Mouse (Mus musculus): Measurements from ENCODE around the gene Trcg1.

Gene Trcg1

GRCm38 (mm10) chr9:57232341-57232940 lies 3.9 kb upstream of the Trcg1 start:
- in situ Hi-C loops (cut with MboI, MseI) = no loop called here

- in situ Hi-C loops (cut with MboI, MseI) = no loop called here
These were observed 3.2 kb upstream of the Trcg1 start for GRCm38 (mm10) chr9:57233142-57233541.

GRCm38 (mm10) chr9:57233767-57234166 lies 2.6 kb upstream of the Trcg1 start:
- in situ Hi-C loops (cut with MboI, MseI) = no loop called here

GRCm38 (mm10) chr9:57237705-57238104 lies 1.3 kb downstream of the Trcg1 start:
- in situ Hi-C loops (cut with MboI, MseI) = loop anchor here (5.0 kb wide), 1 partner anchor 55 kb away; no protein-coding TSS in a partner anchor

GRCm38 (mm10) chr9:57238220-57238619 lies 1.9 kb downstream of the Trcg1 start:
- in situ Hi-C loops (cut with MboI, MseI) = loop anchor here (5.0 kb wide), 1 partner anchor 56 kb away; no protein-coding TSS in a partner anchor

- in situ Hi-C loops (cut with MboI, MseI) = no loop called here
These were observed 4.8 kb downstream of the Trcg1 start for GRCm38 (mm10) chr9:57241111-57241510.

- in situ Hi-C loops (cut with MboI, MseI) = no loop called here
These were observed 6.6 kb downstream of the Trcg1 start for GRCm38 (mm10) chr9:57242916-57243315.

- in situ Hi-C loops (cut with MboI, MseI) = no loop called here
These were observed 7.8 kb downstream of the Trcg1 start for GRCm38 (mm10) chr9:57244106-57244685.

- in situ Hi-C loops (cut with MboI, MseI) = no loop called here
These were observed 10.1 kb downstream of the Trcg1 start for GRCm38 (mm10) chr9:57246482-57246881.

- in situ Hi-C loops (cut with MboI, MseI) = no loop called here
These were observed 10.9 kb downstream of the Trcg1 start for GRCm38 (mm10) chr9:57247201-57247671.

GRCm38 (mm10) chr9:57248030-57248942 lies 11.9 kb downstream of the Trcg1 start:
- in situ Hi-C loops (cut with MboI, MseI) = no loop called here

- in situ Hi-C loops (cut with MboI, MseI) = loop anchor here (10.0 kb wide), 1 partner anchor 165 kb away; no protein-coding TSS in a partner anchor
These were observed 13.7 kb downstream of the Trcg1 start for GRCm38 (mm10) chr9:57250026-57250425.

GRCm38 (mm10) chr9:57251139-57251538 lies 14.8 kb downstream of the Trcg1 start:
- in situ Hi-C loops (cut with MboI, MseI) = loop anchor here (10.0 kb wide), 1 partner anchor 164 kb away; no protein-coding TSS in a partner anchor

- in situ Hi-C loops (cut with MboI, MseI) = loop anchor here (10.0 kb wide), 1 partner anchor 161 kb away; no protein-coding TSS in a partner anchor
These were observed 17.7 kb downstream of the Trcg1 start for GRCm38 (mm10) chr9:57254061-57254460.

GRCm38 (mm10) chr9:57254823-57255495 lies 18.6 kb downstream of the Trcg1 start:
- in situ Hi-C loops (cut with MboI, MseI) = loop anchor here (10.0 kb wide), 1 partner anchor 160 kb away; no protein-coding TSS in a partner anchor

GRCm38 (mm10) chr9:57256309-57256708 lies 20.0 kb downstream of the Trcg1 start:
- in situ Hi-C loops (cut with MboI, MseI) = loop anchor here (10.0 kb wide), 1 partner anchor 158 kb away; no protein-coding TSS in a partner anchor

- in situ Hi-C loops (cut with MboI, MseI) = loop anchor here (10.0 kb wide), 1 partner anchor 158 kb away; no protein-coding TSS in a partner anchor
These were observed 20.5 kb downstream of the Trcg1 start for GRCm38 (mm10) chr9:57256861-57257260.

- in situ Hi-C loops (cut with MboI, MseI) = loop anchor here (10.0 kb wide), 1 partner anchor 157 kb away; no protein-coding TSS in a partner anchor
These were observed 21.3 kb downstream of the Trcg1 start for GRCm38 (mm10) chr9:57257627-57258026.

- in situ Hi-C loops (cut with MboI, MseI) = loop anchor here (5.0 to 10.0 kb wide), 3 partner anchors 93 to 178 kb away; no protein-coding TSS in a partner anchor
These were observed 23.4 kb downstream of the Trcg1 start for GRCm38 (mm10) chr9:57259736-57260135.

GRCm38 (mm10) chr9:57260940-57261339 lies 24.6 kb downstream of the Trcg1 start:
- in situ Hi-C loops (cut with MboI, MseI) = loop anchor here (5.0 kb wide), 2 partner anchors 91 to 176 kb away; no protein-coding TSS in a partner anchor

GRCm38 (mm10) chr9:57261516-57261912 lies 25.2 kb downstream of the Trcg1 start:
- in situ Hi-C loops (cut with MboI, MseI) = loop anchor here (5.0 kb wide), 2 partner anchors 91 to 176 kb away; no protein-coding TSS in a partner anchor
